Mouse (Mus musculus): ENCODE measurements around the gene Kdm4a. TPM values are rescaled to one million over a fixed set of nuclear protein-coding genes. Genes with fewer than 3 reads are reported as not detected.

Kdm4a gene
- polyA plus RNA-seq, 1 experiment from 2014 or later, result 61.5 TPM

DNA sequence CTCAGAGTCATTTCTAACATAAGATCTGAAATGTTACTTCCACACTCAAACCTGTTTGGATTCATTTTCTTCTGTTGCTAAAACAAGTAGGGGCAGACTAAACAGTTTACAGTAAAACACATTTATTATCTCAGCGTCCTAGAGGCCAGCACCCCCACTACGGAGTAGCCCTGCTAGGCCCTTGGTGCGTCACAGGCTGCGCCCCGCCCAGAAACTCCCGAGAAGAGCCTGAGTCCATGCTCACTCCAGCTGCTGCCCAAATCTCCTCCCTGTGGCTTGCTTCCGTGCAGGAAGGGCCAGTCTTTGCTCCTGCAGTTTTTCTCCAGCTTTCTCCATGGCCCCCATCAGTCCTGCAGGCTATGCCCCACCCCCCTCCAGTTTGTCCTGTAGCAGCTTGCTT, 71.1 kb downstream of the Kdm4a start:
- no peak overlapping the region for H3K4me3 ChIP-seq (replicated peaks; ENCODE audit: low read length)
- ATAC-seq, result no peak
- H3K27me3 ChIP-seq (replicated peaks; ENCODE audit: control insufficient read depth, insufficient read depth, low read length), result no peaks in the 10 kb centered on the region
- no peaks in the 10 kb centered on the region for H3K36me3 ChIP-seq (ENCODE audit: control insufficient read depth, insufficient read depth)
- no peaks in the 10 kb centered on the region for H3K4me1 ChIP-seq (replicated peaks; ENCODE audit: control insufficient read depth, insufficient read depth, low read length)
- H3K4me2 ChIP-seq (ENCODE audit: low read length), result no peak overlapping the region
- no peak overlapping the region for H3K9ac ChIP-seq (replicated peaks; ENCODE audit: low read depth, low read length)
- H3K27ac ChIP-seq (ENCODE audit: low read length), result no peak overlapping the region
- no peaks in the 10 kb centered on the region for H3K9me3 ChIP-seq (ENCODE audit: control insufficient read depth, low read length)
- WGBS, result 73% methylated on average over 7 of the region's 7 CpGs

DNA sequence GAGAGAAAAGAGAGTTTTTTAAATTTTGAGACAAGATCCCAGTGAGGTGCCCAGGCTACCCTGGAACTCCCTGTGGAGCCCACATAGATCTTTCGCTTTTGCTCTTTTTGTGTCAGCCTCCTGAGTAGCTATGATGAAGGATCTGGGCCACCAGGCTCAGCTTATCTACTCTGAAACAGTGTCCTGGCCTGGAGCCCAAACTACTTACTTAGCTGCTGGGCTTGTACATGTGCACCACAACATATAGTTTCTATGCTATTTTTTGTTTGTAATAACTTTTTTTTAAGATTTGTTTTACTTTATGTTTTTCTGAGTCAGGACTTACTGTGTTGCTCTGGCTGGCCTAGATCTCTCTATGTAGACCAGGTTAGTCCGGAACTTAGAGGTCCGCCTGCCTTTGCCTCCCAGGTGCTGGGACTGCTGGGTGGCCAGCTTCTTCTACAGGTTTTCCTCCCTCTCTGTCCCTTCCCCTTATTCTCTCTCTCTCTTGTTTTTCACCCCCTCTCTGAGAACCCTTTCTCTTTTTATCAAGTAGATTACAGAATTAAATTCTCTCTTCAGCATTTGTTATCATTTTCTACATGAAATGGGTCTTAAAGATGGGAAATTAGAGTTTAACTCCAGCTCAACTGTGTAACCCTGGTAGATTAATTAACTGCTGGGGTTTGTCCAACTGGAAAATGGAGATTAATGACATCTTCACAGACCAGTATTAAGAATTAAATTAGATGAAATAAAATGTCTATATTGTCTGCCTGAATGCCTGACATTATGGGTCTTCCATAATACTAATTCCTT, 74.4 kb downstream of the Kdm4a start:
- no peak overlapping the region for H3K9ac ChIP-seq (replicated peaks; ENCODE audit: low read depth, low read length)
- ATAC-seq, result no peak
- H3K27me3 ChIP-seq (replicated peaks; ENCODE audit: control insufficient read depth, insufficient read depth, low read length), result no peaks in the 10 kb centered on the region
- no peaks in the 10 kb centered on the region for H3K9me3 ChIP-seq (ENCODE audit: control insufficient read depth, low read length)
- H3K4me3 ChIP-seq (replicated peaks; ENCODE audit: low read length), result no peak overlapping the region
- no peaks in the 10 kb centered on the region for H3K36me3 ChIP-seq (ENCODE audit: control insufficient read depth, insufficient read depth)
- no peaks in the 10 kb centered on the region for H3K4me1 ChIP-seq (replicated peaks; ENCODE audit: control insufficient read depth, insufficient read depth, low read length)
- H3K27ac ChIP-seq (ENCODE audit: low read length), result no peak overlapping the region
- WGBS, result 96% methylated on average over 3 of the region's 3 CpGs
- no peak overlapping the region for H3K4me2 ChIP-seq (ENCODE audit: low read length)

DNA sequence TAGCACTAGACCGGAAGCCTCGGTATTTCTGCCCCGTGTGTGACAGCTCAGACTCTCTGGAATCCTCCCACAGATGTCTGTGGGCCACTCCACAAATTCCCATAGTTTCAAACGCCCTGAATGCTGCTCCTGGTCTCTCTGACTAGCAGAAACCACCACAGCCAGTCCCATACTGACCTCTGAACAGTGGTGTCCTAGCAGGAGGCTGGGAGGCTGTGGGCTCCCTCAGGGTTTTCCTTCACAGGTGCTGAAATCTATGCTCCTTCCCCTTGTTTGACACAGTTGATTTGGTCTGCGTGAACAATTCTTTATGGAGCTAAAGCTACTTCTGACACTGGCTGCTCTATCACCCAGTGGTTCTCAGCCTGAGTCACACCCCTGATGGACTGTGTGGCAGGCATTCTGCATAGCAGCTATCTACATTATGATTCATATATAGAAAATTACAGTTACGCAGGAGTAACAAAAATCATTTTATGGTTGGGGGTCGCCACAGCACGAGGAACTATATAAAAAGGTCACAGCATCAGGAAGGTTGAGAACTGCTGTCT, 76.5 kb downstream of the Kdm4a start:
- no peak for ATAC-seq
- no peaks in the 10 kb centered on the region for H3K36me3 ChIP-seq (ENCODE audit: control insufficient read depth, insufficient read depth)
- H3K9me3 ChIP-seq (ENCODE audit: control insufficient read depth, low read length), result no peaks in the 10 kb centered on the region
- no peak overlapping the region for H3K4me3 ChIP-seq (replicated peaks; ENCODE audit: low read length)
- H3K27me3 ChIP-seq (replicated peaks; ENCODE audit: control insufficient read depth, insufficient read depth, low read length), result no peaks in the 10 kb centered on the region
- no peaks in the 10 kb centered on the region for H3K4me1 ChIP-seq (replicated peaks; ENCODE audit: control insufficient read depth, insufficient read depth, low read length)
- H3K4me2 ChIP-seq (ENCODE audit: low read length), result no peak overlapping the region
- WGBS, result 84% methylated on average over 8 of the region's 8 CpGs
- no peak overlapping the region for H3K27ac ChIP-seq (ENCODE audit: low read length)
- H3K9ac ChIP-seq (replicated peaks; ENCODE audit: low read depth, low read length), result no peak overlapping the region

GRCm38 (mm10) chr4:118101497-118101896, 78.3 kb downstream of the Kdm4a start:
- Histone ChIP-seq H3K9ac (replicated peaks; ENCODE audit: low read depth, low read length) (no peak overlapping the region), H3K4me1 (replicated peaks; ENCODE audit: control insufficient read depth, insufficient read depth, low read length) (no peaks in the 10 kb centered on the region), H3K9me3 (ENCODE audit: control insufficient read depth, low read length) (no peaks in the 10 kb centered on the region), H3K4me3 (replicated peaks; ENCODE audit: low read length) (no peak overlapping the region), H3K27me3 (replicated peaks; ENCODE audit: control insufficient read depth, insufficient read depth, low read length) (no peaks in the 10 kb centered on the region), H3K4me2 (ENCODE audit: low read length) (no peak overlapping the region), H3K27ac (ENCODE audit: low read length) (no peak overlapping the region), H3K36me3 (ENCODE audit: control insufficient read depth, insufficient read depth) (no peaks in the 10 kb centered on the region)
- no peak for ATAC-seq
- WGBS, result 85% methylated on average over 6 of the region's 6 CpGs

- Histone ChIP-seq H3K4me2 (ENCODE audit: low read length) (no peak overlapping the region), H3K4me3 (replicated peaks; ENCODE audit: low read length) (no peak overlapping the region), H3K27me3 (replicated peaks; ENCODE audit: control insufficient read depth, insufficient read depth, low read length) (no peaks in the 10 kb centered on the region), H3K27ac (ENCODE audit: low read length) (no peak overlapping the region), H3K36me3 (ENCODE audit: control insufficient read depth, insufficient read depth) (no peaks in the 10 kb centered on the region), H3K9me3 (ENCODE audit: control insufficient read depth, low read length) (no peaks in the 10 kb centered on the region), H3K4me1 (replicated peaks; ENCODE audit: control insufficient read depth, insufficient read depth, low read length) (no peaks in the 10 kb centered on the region), H3K9ac (replicated peaks; ENCODE audit: low read depth, low read length) (no peak overlapping the region)
- 87% methylated on average over 8 of the region's 8 CpGs for WGBS
- ATAC-seq, result no peak
Measured at GRCm38 (mm10) chr4:118099637-118100364, 80.0 kb downstream of the Kdm4a start.

DNA sequence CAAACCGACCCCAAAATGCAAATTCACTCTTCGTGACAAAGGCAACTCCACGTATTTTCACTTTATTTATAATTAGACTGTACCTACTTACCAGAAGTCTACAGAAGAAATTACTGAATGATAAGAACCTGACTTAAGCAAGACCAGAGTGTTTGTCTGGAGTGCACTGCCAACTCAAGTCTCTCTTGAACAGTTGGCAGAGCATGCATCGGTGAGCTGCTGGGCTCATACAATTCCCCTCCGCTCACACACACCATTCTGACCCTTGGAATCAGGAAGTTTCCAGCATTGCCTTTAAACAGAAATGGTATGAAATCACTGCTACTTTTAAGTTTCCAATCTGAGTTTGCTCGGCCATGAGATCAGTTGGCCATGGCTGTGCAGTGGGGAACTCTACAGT, 81.3 kb downstream of the Kdm4a start:
- Histone ChIP-seq H3K4me3 (replicated peaks; ENCODE audit: low read length) (no peak overlapping the region), H3K36me3 (ENCODE audit: control insufficient read depth, insufficient read depth) (no peaks in the 10 kb centered on the region), H3K4me1 (replicated peaks; ENCODE audit: control insufficient read depth, insufficient read depth, low read length) (no peaks in the 10 kb centered on the region), H3K4me2 (ENCODE audit: low read length) (no peak overlapping the region), H3K9ac (replicated peaks; ENCODE audit: low read depth, low read length) (no peak overlapping the region), H3K9me3 (ENCODE audit: control insufficient read depth, low read length) (no peaks in the 10 kb centered on the region), H3K27ac (ENCODE audit: low read length) (no peak overlapping the region), H3K27me3 (replicated peaks; ENCODE audit: control insufficient read depth, insufficient read depth, low read length) (no peaks in the 10 kb centered on the region)
- 92% methylated on average over 6 of the region's 6 CpGs for WGBS
- ATAC-seq, result no peak

DNA sequence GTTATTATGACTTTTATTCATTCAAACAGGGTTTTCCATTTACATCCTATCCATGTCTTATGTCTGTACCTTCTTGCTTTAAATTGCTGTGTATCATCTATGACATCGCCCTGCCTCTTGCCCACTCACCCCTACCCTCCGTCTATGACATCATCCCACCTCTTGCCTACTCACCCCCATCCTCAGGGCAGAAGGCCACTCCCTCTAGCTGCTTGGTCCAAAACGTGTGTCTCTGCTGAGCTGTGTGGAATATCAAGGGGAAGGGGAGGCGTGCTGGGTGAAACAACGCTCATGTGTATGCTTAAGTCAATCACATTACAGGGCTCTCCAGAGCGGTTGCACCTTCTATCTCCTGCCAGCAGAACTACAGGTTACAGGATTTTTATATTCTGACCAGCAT, 83.8 kb downstream of the Kdm4a start:
- no peaks in the 10 kb centered on the region for H3K9me3 ChIP-seq (ENCODE audit: control insufficient read depth, low read length)
- no peaks in the 10 kb centered on the region for H3K36me3 ChIP-seq (ENCODE audit: control insufficient read depth, insufficient read depth)
- ATAC-seq, result no peak
- H3K27ac ChIP-seq (ENCODE audit: low read length), result no peak overlapping the region
- no peak overlapping the region for H3K9ac ChIP-seq (replicated peaks; ENCODE audit: low read depth, low read length)
- WGBS, result 82% methylated on average over 6 of the region's 6 CpGs
- H3K4me1 ChIP-seq (replicated peaks; ENCODE audit: control insufficient read depth, insufficient read depth, low read length), result no peaks in the 10 kb centered on the region
- no peak overlapping the region for H3K4me3 ChIP-seq (replicated peaks; ENCODE audit: low read length)
- no peaks in the 10 kb centered on the region for H3K27me3 ChIP-seq (replicated peaks; ENCODE audit: control insufficient read depth, insufficient read depth, low read length)
- H3K4me2 ChIP-seq (ENCODE audit: low read length), result no peak overlapping the region

DNA sequence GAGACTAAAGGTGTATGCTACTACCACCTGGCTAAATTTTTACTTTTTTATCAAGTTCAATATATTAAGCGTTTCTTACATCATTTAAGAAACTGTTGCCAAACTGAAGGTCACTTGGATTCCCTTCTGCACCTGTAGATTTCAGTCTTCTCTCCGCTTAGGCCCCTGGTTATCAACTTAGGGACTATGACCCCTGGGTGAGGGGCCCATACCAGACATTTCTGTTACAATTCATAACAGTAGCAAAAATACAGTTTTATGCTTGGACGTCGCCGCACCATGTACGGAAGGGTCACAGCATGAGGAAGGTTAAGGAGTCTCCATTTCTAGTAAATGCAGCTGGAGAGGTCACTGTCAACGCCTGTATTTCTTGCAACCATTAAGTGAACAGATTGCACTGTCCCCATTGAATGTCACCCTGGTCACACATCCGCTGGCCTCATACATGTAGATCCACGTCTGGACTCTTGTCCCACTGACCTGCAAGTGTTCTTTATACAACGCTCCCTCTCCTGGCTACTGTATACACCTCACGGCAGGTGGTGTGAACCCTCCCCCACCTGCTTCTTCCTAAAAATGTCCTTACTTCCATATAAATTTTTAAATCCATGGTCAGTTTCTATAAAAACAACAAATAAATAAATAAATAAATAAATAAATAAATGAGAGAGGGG, 86.9 kb downstream of the Kdm4a start:
- H3K27me3 ChIP-seq (replicated peaks; ENCODE audit: control insufficient read depth, insufficient read depth, low read length), result no peaks in the 10 kb centered on the region
- no peak overlapping the region for H3K4me2 ChIP-seq (ENCODE audit: low read length)
- H3K4me1 ChIP-seq (replicated peaks; ENCODE audit: control insufficient read depth, insufficient read depth, low read length), result no peaks in the 10 kb centered on the region
- no peak overlapping the region for H3K27ac ChIP-seq (ENCODE audit: low read length)
- H3K4me3 ChIP-seq (replicated peaks; ENCODE audit: low read length), result no peak overlapping the region
- no peaks in the 10 kb centered on the region for H3K36me3 ChIP-seq (ENCODE audit: control insufficient read depth, insufficient read depth)
- no peak overlapping the region for H3K9ac ChIP-seq (replicated peaks; ENCODE audit: low read depth, low read length)
- no peaks in the 10 kb centered on the region for H3K9me3 ChIP-seq (ENCODE audit: control insufficient read depth, low read length)
- ATAC-seq, result no peak
- WGBS, result 95% methylated on average over 11 of the region's 11 CpGs

DNA sequence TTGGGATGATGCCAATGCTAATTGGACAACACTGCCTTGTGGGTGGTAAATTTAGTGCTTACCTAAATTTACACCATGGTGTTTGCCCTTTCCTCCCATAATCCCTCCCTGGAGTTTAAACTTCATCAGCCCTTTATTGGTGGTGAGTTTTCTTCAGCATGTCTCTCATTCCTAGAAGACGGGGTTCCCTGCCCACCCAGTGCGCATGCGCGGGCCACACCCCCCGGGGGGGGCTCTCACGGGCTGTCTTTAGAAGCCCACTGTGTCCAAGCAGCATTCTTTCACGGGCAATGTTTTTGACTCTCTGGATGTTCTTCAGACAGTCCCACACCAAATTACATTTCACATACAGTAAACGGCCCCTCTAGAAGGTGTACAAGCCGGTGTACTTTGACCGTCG, 89.4 kb downstream of the Kdm4a start:
- Histone ChIP-seq H3K27ac (ENCODE audit: low read length) (no peak overlapping the region), H3K9me3 (ENCODE audit: control insufficient read depth, low read length) (no peaks in the 10 kb centered on the region), H3K4me3 (replicated peaks; ENCODE audit: low read length) (no peak overlapping the region), H3K36me3 (ENCODE audit: control insufficient read depth, insufficient read depth) (no peaks in the 10 kb centered on the region), H3K4me2 (ENCODE audit: low read length) (no peak overlapping the region), H3K27me3 (replicated peaks; ENCODE audit: control insufficient read depth, insufficient read depth, low read length) (no peaks in the 10 kb centered on the region), H3K9ac (replicated peaks; ENCODE audit: low read depth, low read length) (no peak overlapping the region), H3K4me1 (replicated peaks; ENCODE audit: control insufficient read depth, insufficient read depth, low read length) (no peaks in the 10 kb centered on the region)
- ATAC-seq, result no peak
- WGBS, result 90% methylated on average over 11 of the region's 11 CpGs
